Mouse (Mus musculus): Measurements from ENCODE around the gene Hnrnpul1.

GRCm38 (mm10) chr7:25803460-25803859, 48.9 kb upstream of the Hnrnpul1 start:
- TF ChIP-seq EP300 (IDR thresholded peaks at IDR 0.05; ENCODE audit: low read depth) (no peak), CTCF (IDR thresholded peaks at IDR 0.05; ENCODE audit: low read depth) (no peak)

Measured in liver, embryonic 14.5 days (tissue).